Mouse (Mus musculus) stomach, embryonic 14.5 days (tissue): ENCODE results near the gene Gm28360. TPM values are rescaled to one million over a fixed set of nuclear protein-coding genes. Genes with fewer than 3 reads are reported as not detected.
"Not testable (repeated sequence)": the region's sequence is repeated elsewhere in the genome, so short reads cannot be mapped to it uniquely, and the experiment has no call there.

ENCODE experiments used
- ATAC-seq: fragments of 200-750 bp; cut with Nextera tagmentation; 2 replicates; pipeline ENCODE4 v1.8.0; 2017; ENCODE audit warnings: low read depth, moderate TSS enrichment; ENCODE audit not compliant: insufficient number of reproducible peaks, insufficient read depth, low FRiP score
- H3K27ac ChIP-seq: fragments of 300-500 bp; sonication (generic); 2 replicates; pipeline ENCODE4 v1.5.1; 2014; ENCODE audit warnings: mild to moderate bottlenecking, low read length, moderate library complexity, mixed read lengths
- H3K27me3 ChIP-seq: fragments of 300-500 bp; sonication (generic); 2 replicates; pipeline ENCODE4 v1.6.1; 2014; ENCODE audit warnings: low read length, control low read depth, mixed read lengths; ENCODE audit not compliant: control insufficient read depth, insufficient read depth
- H3K36me3 ChIP-seq: fragments of 300-500 bp; sonication (generic); 2 replicates; pipeline ENCODE4 v1.6.1; 2014; ENCODE audit warnings: mild to moderate bottlenecking, control low read depth, low read length, moderate library complexity, mixed read lengths; ENCODE audit not compliant: control insufficient read depth, insufficient read depth
- H3K4me1 ChIP-seq: fragments of 300-500 bp; sonication (generic); 2 replicates; pipeline ENCODE4 v1.6.1; 2014; ENCODE audit warnings: low read length, control low read depth, mixed read lengths; ENCODE audit not compliant: control insufficient read depth, insufficient read depth
- H3K4me2 ChIP-seq: fragments of 300-500 bp; sonication (generic); replicated peaks from 2 replicates; pipeline ENCODE4 v1.6.1; 2014; ENCODE audit warnings: low read depth, low read length, control low read depth
- H3K4me3 ChIP-seq: fragments of 300-500 bp; sonication (generic); 2 replicates; pipeline ENCODE4 v1.5.1; 2014; ENCODE audit warnings: low read depth, low read length, control low read depth
- H3K9ac ChIP-seq: fragments of 300-500 bp; sonication (generic); replicated peaks from 2 replicates; pipeline ENCODE4 v1.6.1; 2014; ENCODE audit warnings: low read depth, mild to moderate bottlenecking, control low read depth, low read length, moderate library complexity, mixed read lengths
- H3K9me3 ChIP-seq: fragments of 300-500 bp; sonication (generic); 2 replicates; pipeline ENCODE4 v1.6.1; 2016; ENCODE audit warnings: low read depth, low read length, control low read depth; ENCODE audit not compliant: control insufficient read depth
- WGBS: fragments of 180-500 bp; shearing (Covaris S2); extraction: QIAGEN DNeasy Blood & Tissue Kit; methylation state at CpG from one replicate; pipeline ENCODE4 v1.1.7; 2014; 5-methylcytosine and 5-hydroxymethylcytosine counted together
- polyA plus RNA-seq: library from polyadenylated mRNA; unstranded; fragments of >200 nt; fragmentation: Nextera tagmentation; extraction: Ambion mirVana; gene quantifications from 2 replicates; pipeline ENCODE4 v1.2.1, GENCODE M21; 2014

Gm28360 gene
- not detected in 2 replicates for polyA plus RNA-seq

GRCm38 (mm10) chr1:117829781-117830180 lies at the start of gene Gm28360:
Gm28360 (plus strand) TSS chr1:117830081.
- not testable (repeated sequence) for H3K9me3 ChIP-seq, H3K27me3 ChIP-seq, ATAC-seq, H3K36me3 ChIP-seq, H3K4me3 ChIP-seq, H3K4me1 ChIP-seq, H3K27ac ChIP-seq, H3K9ac ChIP-seq, H3K4me2 ChIP-seq
- WGBS: 70% methylated on average over 5 of the region's 5 CpGs

- H3K36me3 ChIP-seq, H3K4me1 ChIP-seq, H3K9ac ChIP-seq, ATAC-seq, H3K4me2 ChIP-seq, H3K27me3 ChIP-seq, H3K27ac ChIP-seq, H3K9me3 ChIP-seq, H3K4me3 ChIP-seq: not testable (repeated sequence)
- 52% methylated on average over 3 of the region's 3 CpGs for WGBS
Measured at GRCm38 (mm10) chr1:117780833-117781232, 49.0 kb upstream of the Gm28360 start, which contains the start of gene B020011L13Rik. B020011L13Rik (plus strand) TSS chr1:117781133.

- H3K27me3 ChIP-seq, H3K36me3 ChIP-seq, ATAC-seq, H3K4me1 ChIP-seq, H3K4me2 ChIP-seq, H3K9me3 ChIP-seq, H3K27ac ChIP-seq, H3K9ac ChIP-seq, H3K4me3 ChIP-seq: not testable (repeated sequence)
Measured at GRCm38 (mm10) chr1:117816271-117816670, 13.6 kb upstream of the Gm28360 start.

DNA sequence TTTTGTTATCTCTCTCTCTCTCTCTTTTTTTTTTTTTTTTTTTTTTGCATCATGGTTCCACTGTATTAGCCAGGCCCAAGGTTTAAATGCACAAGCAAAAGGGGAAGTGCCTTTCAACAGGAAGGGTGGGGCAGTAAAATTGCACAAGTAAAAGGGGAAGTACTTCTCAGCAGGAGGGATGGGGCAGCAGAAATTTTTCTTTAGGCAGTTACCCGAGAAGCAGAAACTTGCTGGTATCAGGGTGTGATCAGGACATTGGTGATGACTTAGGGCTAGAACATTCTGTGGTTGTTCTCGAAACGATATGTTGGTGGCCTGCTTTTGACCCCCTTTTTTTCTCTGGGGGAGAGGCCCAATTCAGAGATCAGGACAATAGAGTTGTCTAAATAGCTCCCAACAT lies 21.8 kb downstream of the Gm28360 start:
- not testable (repeated sequence) for H3K36me3 ChIP-seq, H3K4me3 ChIP-seq, H3K27me3 ChIP-seq, H3K9ac ChIP-seq, H3K4me1 ChIP-seq, ATAC-seq, H3K27ac ChIP-seq, H3K4me2 ChIP-seq, H3K9me3 ChIP-seq
- WGBS: 91% methylated on average over 3 of the region's 3 CpGs

Other genes starting within 250 kb of the Gm28360 start
- gene Gm28363, start 132.9 kb upstream of the Gm28360 start, polyA plus RNA-seq: not detected in 2 replicates
- not detected in 2 replicates for gene B020011L13Rik, start 48.9 kb upstream of the Gm28360 start, polyA plus RNA-seq
- not detected in 2 replicates for gene Gm28168, start 97.9 kb downstream of the Gm28360 start, polyA plus RNA-seq
- gene Gm7145, start 135.9 kb downstream of the Gm28360 start, polyA plus RNA-seq: not detected in 2 replicates